Mouse (Mus musculus) E14TG2a.4 (cell line): ENCODE results near the gene Garem2.

ENCODE experiments used
- H3K27me3 ChIP-seq: 2 replicates; pipeline ENCODE4 v1.6.1; 2014; ENCODE audit warnings: low read length, control low read depth; ENCODE audit not compliant: insufficient read depth
- H3K36me3 ChIP-seq: 2 replicates; pipeline ENCODE4 v1.6.1; 2014; ENCODE audit warnings: low read length, control low read depth; ENCODE audit not compliant: insufficient read depth
- H3K4me1 ChIP-seq: replicated peaks from 2 replicates; pipeline ENCODE4 v1.6.1; 2014; ENCODE audit warnings: low read depth, low read length, control low read depth
- H3K4me3 ChIP-seq: replicated peaks from 2 replicates; pipeline ENCODE4 v1.5.1; 2014; ENCODE audit warnings: mild to moderate bottlenecking, low read length
- H3K9me3 ChIP-seq: 2 replicates; pipeline ENCODE4 v1.6.1; 2014; ENCODE audit warnings: low read length, control low read depth
- CTCF ChIP-seq: conservative IDR thresholded peaks from 2 replicates; pipeline ENCODE4 v1.5.1; 2014; ENCODE audit warnings: low read length
- NANOG ChIP-seq: IDR thresholded peaks from 2 replicates; pipeline ENCODE4 v1.6.1; 2014; ENCODE audit warnings: borderline replicate concordance, low read length, mixed read lengths
- POU5F1 ChIP-seq: IDR thresholded peaks from 2 replicates; pipeline ENCODE4 v1.6.1; 2014; ENCODE audit warnings: low read length, borderline replicate concordance

The Garem2 gene

DNA sequence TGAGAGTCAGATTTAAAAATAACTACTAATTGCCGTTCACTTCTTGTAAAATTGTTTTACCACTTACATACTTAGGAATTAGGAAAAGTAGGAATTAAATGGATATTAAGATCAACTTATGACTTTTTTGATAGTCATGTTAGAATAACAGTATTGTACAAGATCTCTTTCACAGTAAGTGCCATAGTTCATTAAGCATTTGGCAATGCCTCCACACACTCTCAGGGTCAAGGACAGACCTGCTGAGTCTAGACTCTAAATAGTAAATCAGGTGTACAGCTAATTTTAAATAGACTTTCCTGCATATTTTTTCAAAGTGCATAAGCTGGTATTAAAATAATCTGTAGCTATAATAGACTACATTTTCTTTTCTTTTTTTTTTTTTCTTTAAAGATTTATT is 47.5 kb downstream of the Garem2 start:
- Histone ChIP-seq H3K36me3 (no peaks in the 10 kb centered on the region; the same call in 1 of the 2 replicates), H3K27me3 (no peaks in the 10 kb centered on the region), H3K4me3 (no peak overlapping the region), H3K9me3 (no peaks in the 10 kb centered on the region), H3K4me1 (peaks cover 26% of the 10 kb centered on the region)
- TF ChIP-seq NANOG = no peak
- TF ChIP-seq CTCF = no peak
- TF ChIP-seq POU5F1 = no peak

DNA sequence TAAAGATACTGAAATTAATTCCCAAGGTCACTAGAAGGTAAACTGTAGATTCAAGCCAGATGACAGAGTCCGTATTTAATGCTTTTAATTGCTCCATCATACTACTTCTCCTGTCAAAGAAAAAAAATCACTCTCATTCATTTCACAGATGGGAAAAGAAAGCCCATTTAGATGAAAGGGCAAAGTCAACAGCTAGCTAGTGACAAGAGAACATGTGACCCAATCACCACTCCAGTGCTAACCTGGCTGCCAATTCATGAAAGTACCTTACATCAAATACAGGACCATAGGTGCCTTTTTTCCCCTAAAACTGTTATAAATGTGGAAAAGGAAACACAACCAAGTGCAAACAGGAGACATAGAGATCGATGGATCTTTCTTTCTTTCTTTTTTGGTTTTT is 48.3 kb downstream of the Garem2 start:
- H3K9me3 ChIP-seq = no peaks in the 10 kb centered on the region
- no peaks in the 10 kb centered on the region; the same call in 1 of the 2 replicates for H3K36me3 ChIP-seq
- H3K27me3 ChIP-seq = no peaks in the 10 kb centered on the region
- H3K4me3 ChIP-seq = no peak overlapping the region
- TF ChIP-seq NANOG (no peak), CTCF (no peak), POU5F1 (no peak)
- peaks cover 26% of the 10 kb centered on the region for H3K4me1 ChIP-seq

DNA sequence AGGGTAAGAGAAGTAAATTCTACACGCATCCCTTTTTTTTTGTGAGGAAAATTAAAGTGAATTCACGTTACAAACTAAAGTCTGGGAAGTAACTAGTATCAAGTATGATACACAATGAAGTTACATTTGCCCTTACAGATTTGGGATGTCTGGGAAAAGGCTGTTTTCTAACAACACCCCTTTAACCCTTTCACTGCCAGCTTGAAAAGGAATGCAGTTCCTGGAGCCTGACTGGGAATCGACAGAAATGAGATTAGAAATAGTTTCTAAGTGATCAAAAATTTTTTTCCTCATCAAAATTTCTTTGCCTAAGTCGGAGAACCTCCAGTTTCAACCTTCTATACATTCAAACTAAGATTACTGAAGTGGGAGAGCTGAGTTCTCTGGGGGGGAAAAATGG is 49.1 kb downstream of the Garem2 start:
- Histone ChIP-seq H3K36me3 (0 out of 2 replicates have a peak, but pooled peaks cover 2% of the 10 kb centered on the region), H3K4me3 (peak overlapping the region; percentile 99), H3K9me3 (no peaks in the 10 kb centered on the region), H3K4me1 (peaks cover 26% of the 10 kb centered on the region), H3K27me3 (no peaks in the 10 kb centered on the region)
- TF ChIP-seq POU5F1 = no peak
- no peak for TF ChIP-seq NANOG

DNA sequence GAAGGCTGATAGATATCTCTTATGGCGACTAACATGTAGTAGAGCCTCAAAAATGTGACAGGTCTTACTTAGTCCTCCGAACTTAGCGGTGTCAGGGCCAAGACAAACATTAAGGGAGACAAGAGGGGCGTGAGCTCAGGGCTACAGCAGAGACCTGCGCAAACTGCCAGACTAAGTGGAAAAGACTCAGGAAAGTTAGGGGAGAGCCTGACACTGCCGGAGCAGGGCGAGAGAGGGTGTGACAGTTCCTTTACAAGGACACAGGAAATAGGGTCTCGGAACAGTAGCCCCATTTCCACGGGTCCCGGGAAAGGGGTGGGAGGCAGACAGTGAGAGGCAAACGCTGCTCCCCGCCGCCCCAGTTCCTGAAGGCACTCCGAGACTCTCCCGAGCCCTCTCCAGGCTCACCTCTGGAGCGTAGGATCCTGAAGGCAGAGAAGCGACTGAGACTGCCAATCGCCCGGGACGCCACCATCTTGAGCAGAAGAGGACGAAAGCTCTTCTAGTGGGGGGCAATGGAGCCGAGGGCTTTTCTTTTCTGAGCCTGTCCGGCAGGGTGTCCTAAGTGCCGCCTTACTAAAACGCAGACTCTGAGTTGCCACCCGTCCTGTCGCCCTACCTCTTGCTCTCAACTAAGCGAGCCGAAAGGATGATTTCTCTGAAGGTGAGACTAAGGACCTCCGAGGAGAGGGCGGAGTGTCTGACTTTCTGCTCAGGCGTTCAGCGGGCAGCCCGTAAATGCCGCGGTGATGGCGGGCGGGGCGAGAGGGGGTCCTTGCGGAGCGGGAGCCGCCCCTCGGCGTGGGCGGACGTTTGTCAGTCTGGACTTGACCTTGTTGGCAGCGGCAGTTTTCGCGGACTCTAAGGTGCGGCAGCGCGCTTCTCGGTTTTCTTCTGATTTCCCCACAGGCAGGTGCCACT is 49.8 kb downstream of the Garem2 start, which contains the start of the genes Hadha and Hadhb:
Hadha (minus strand) TSS at position 689 of the 921 bp plus-strand sequence.
Hadhb (plus strand) TSS at position 775 of the 921 bp plus-strand sequence.
- no peak for TF ChIP-seq CTCF
- TF ChIP-seq POU5F1 = no peak
- TF ChIP-seq NANOG = no peak
- H3K27me3 ChIP-seq = no peaks in the 10 kb centered on the region
- no peaks in the 10 kb centered on the region for H3K9me3 ChIP-seq
- 0 out of 2 replicates have a peak, but pooled peaks cover 3% of the 10 kb centered on the region for H3K36me3 ChIP-seq
- peaks cover 23% of the 10 kb centered on the region for H3K4me1 ChIP-seq
- H3K4me3 ChIP-seq = peak within 1 kb of the TSS; percentile 99

DNA sequence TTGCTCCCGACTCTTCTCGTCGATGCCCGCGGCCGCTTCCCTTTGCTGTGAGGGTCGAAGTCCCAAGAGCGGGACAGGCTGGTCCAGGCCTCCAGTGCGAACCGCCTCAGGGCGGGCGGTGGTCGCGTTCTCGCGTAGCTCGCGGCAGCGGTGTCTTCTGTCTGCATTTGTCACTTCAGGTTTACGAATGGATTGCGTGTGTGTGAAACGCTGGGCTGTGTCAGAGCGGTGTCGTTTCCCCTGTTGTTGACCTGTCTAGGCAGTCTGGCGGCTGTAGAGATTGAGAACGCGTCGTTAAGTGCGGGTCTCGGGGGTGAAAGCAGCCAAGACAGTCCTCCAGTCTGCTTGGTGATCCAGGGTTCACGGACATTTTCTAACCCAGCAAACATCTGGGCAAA is 50.4 kb downstream of the Garem2 start:
- H3K4me3 ChIP-seq = peak overlapping the region; percentile 99
- no peaks in the 10 kb centered on the region for H3K27me3 ChIP-seq
- no peaks in the 10 kb centered on the region for H3K9me3 ChIP-seq
- TF ChIP-seq CTCF (no peak), POU5F1 (no peak), NANOG (no peak)
- peaks cover 19% of the 10 kb centered on the region for H3K4me1 ChIP-seq
- H3K36me3 ChIP-seq = peaks cover 6% of the 10 kb centered on the region; the same call in 1 of the 2 replicates

DNA sequence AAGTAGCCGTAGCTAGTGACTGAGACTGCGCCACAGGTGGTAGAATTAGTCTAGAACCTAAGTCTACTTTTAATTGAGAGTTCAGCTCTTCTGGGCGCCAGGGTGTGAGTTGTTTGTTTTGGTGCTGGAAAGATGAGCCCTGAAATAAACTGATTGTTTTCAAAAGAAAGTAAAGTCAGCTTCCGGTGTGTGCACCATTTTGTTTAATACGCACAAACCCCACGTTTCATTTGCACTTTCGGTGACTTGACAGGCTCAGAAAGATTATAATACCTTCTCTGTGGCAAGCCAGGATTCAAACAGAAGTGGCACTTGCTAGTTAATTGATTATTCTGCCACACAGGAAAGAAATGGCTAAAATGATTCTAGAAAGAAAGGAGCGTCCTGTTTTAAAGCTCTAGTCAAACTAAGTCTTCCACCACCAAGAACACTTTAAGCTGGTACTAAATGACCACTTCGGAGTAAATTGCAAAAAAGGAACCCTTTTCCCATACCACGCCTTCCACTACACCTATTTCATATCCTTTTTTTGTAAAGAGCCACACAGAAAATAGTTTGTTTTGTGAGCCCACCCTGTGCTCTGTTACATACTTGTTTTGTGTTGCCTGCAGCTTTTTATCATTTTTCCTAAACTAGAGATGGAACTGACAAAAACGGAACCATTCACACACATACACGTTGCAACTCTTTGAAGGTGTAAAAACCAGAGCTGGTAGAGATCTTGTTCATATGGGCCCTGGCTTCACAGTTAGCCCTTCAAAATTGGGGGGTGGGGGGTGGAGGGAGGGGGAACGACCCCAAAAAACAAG is 51.1 kb downstream of the Garem2 start:
- TF ChIP-seq CTCF = no peak
- no peak for TF ChIP-seq NANOG
- no peak for TF ChIP-seq POU5F1
- Histone ChIP-seq H3K27me3 (no peaks in the 10 kb centered on the region), H3K4me3 (peak overlapping the region; percentile 99)

DNA sequence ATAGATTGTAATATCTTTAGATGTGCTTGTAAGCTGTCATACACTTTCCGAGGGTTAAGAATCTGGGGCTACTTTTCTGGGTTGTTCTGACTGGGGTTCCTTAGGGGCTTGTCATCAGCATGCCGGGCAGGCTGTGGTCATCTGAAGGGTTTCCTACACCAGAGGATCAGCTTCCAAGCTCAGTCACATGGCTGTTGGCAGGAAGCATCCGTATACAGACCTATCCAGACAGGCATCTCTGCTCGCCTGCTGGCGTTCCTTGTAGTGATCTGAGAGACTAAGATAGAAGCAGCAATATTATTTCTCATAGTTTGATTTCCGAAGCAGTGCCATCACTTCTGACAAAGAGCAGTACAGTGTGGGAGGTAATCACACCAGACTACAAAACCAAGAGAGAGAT is 54.6 kb downstream of the Garem2 start:
- peaks cover 9% of the 10 kb centered on the region for H3K4me1 ChIP-seq
- H3K4me3 ChIP-seq = no peak overlapping the region
- H3K27me3 ChIP-seq = no peaks in the 10 kb centered on the region
- TF ChIP-seq CTCF (no peak), POU5F1 (no peak), NANOG (no peak)
- peaks cover 10% of the 10 kb centered on the region; the same call in 1 of the 2 replicates for H3K36me3 ChIP-seq
- no peaks in the 10 kb centered on the region for H3K9me3 ChIP-seq

More for the DNA sequence above, 51.1 kb downstream of the Garem2 start:
- peaks cover 10% of the 10 kb centered on the region; the same call in 1 of the 2 replicates for H3K36me3 ChIP-seq
- H3K4me1 ChIP-seq = peaks cover 19% of the 10 kb centered on the region
- H3K9me3 ChIP-seq = no peaks in the 10 kb centered on the region

DNA sequence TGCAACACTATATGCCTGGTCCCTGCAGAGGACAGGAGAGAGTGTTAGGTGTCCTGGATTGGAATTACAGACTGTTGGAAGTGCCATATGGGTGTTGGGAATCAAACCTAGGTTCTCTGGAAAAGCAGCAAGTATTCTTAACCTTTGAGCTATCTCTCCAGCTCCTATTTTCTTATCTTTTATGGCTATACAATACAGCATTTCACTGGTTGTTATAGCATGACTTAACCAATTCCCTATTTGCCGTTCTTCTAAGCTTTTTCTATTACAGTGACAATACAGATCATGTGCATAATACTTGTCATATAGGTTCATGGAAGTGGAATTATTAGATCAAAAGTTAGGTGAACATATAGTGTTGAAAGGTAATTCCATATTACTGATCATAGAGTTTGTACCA is 56.9 kb downstream of the Garem2 start:
- no peaks in the 10 kb centered on the region for H3K27me3 ChIP-seq
- TF ChIP-seq POU5F1 (no peak), NANOG (no peak), CTCF (no peak)
- no peak overlapping the region for H3K4me3 ChIP-seq
- no peaks in the 10 kb centered on the region for H3K9me3 ChIP-seq
- 0 out of 2 replicates have a peak, but pooled peaks cover 2% of the 10 kb centered on the region for H3K4me1 ChIP-seq
- peaks cover 16% of the 10 kb centered on the region; the same call in 1 of the 2 replicates for H3K36me3 ChIP-seq
